Mouse (Mus musculus): ENCODE measurements around the gene Adam1a. TPM values are rescaled to one million over a fixed set of nuclear protein-coding genes. Genes with fewer than 3 reads are reported as not detected.

The Adam1a gene
- total and polyA plus RNA-seq, 2 experiments from 2014 or later, result 2.4 to 17.0 TPM

DNA sequence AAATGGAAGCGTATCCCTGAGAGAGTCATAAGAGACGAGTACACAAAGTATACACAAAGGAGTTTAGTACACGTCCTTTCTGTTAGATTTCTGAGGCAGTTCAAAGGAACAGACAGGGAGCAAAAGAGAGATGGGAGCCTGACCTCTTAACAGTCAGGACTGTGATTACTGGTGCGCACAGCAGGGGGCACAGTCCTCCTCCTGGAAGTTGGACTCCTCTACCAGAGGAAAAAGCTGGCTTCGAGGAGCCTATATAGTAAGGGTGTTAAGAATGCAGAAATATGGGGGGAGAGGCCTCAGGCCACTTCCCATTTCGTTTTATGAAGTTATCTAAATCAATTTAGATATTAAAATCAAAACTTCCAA lies 1.2 kb upstream of the Adam1a start:
- Histone ChIP-seq H3K4me1 (ENCODE audit: insufficient read depth, low read length) (peaks cover 12% of the 10 kb centered on the region), H3K4me3 (ENCODE audit: low read depth, low read length) (peak overlapping the region; percentile 98), H3K4me2 (ENCODE audit: low read depth, low read length, poor library complexity, severe bottlenecking) (peak overlapping the region; percentile 51), H3K9ac (replicated peaks; ENCODE audit: low read length, poor library complexity, severe bottlenecking) (peak overlapping the region; percentile 98), H3K36me3 (ENCODE audit: insufficient read depth, low read length) (no peaks in the 10 kb centered on the region), H3K27me3 (ENCODE audit: insufficient read depth, low read length) (no peaks in the 10 kb centered on the region), H3K27ac (ENCODE audit: low read depth, low read length) (peak overlapping the region; percentile 99), H3K9me3 (ENCODE audit: low read length) (no peaks in the 10 kb centered on the region)
- TF ChIP-seq CTCF (IDR thresholded peaks at IDR 0.05), result peak; percentile 67
- WGBS, result 41% methylated on average over 6 of the region's 6 CpGs
- DNase-seq (ENCODE audit: low spot score), result peak; percentile 54
- ATAC-seq (ENCODE audit: low FRiP score), result peak; percentile 58; the same call in 1 of the 2 replicates

DNA sequence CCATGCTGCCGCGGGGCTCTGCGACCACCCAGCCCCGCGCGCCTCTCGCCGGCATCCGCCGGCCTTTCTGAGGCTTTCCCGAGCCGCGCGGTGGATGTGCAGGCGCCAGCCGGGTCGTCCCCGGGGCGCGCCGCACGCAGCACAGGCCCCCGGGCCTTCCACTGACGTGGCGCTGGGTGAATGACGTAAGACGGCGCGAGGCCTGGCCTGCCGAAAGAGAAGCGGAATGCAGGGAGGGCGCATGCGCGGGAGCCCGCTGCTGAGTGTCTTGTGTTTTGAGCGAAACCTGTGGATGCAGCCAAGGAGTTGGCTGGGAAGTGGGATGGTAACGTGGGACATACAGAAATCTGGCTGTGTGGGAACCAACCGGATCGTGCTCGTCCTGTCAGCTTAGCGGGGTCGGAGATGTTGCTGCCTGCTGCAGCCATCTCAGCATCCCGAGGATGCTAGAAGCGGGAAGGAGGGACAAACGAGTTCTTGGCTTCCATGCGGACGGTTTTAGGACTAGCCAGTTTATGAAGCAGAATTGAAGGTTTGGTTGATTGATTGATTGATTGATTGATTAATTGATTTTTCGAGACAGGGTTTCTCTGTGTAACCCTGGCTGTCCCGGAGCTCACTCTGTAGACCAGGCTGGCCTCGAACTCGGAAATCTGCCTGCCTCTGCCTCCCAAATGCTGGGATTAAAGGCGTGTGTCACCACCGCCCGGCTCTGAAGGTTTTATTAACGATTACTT lies 679 bp upstream of the Adam1a start, which contains the start of gene Mapkapk5:
Gene Mapkapk5 (minus strand): TSS at position 113 of the 737 bp plus-strand sequence.
- ATAC-seq (ENCODE audit: low FRiP score) (peak; percentile 94), DNase-seq (ENCODE audit: low spot score) (peak; percentile 98)
- H3K4me3 ChIP-seq (ENCODE audit: low read depth, low read length), result peak within 1 kb of the TSS; percentile 98
- H3K27me3 ChIP-seq (ENCODE audit: insufficient read depth, low read length), result no peaks in the 10 kb centered on the region
- H3K4me2 ChIP-seq (ENCODE audit: low read depth, low read length, poor library complexity, severe bottlenecking), result peak within 1 kb of the TSS; percentile 88
- 2% methylated on average over 49 of the region's 55 CpGs for WGBS
- peak within 1 kb of the TSS; percentile 98 for H3K9ac ChIP-seq (replicated peaks; ENCODE audit: low read length, poor library complexity, severe bottlenecking)
- H3K9me3 ChIP-seq (ENCODE audit: low read length), result no peaks in the 10 kb centered on the region
- peak within 1 kb of the TSS; percentile 99 for H3K27ac ChIP-seq (ENCODE audit: low read depth, low read length)
- peaks cover 12% of the 10 kb centered on the region for H3K4me1 ChIP-seq (ENCODE audit: insufficient read depth, low read length)
- TF ChIP-seq CTCF (IDR thresholded peaks at IDR 0.05), result no peak
- H3K36me3 ChIP-seq (ENCODE audit: insufficient read depth, low read length), result no peaks in the 10 kb centered on the region

DNA sequence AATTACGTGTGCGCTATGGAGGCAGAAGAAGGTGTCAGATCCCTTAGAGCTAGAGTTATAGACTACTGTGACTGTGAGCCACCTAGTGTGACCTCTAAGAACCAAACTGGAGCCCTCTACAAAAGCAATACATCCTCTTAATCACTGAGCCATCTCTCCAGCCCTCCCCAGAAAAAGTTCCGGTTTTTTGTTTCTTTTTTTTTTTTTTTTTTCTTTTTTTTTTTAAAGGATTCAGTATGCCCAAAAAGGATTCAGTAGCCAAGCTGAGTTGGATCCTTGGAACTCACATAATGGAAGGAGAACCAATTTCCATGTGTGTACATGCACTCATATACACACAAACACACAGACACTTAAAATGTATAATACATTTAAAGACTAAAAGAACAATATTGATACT lies 1.9 kb downstream of the Adam1a start:
- 84% methylated on average over 3 of the region's 3 CpGs for WGBS
- H3K9ac ChIP-seq (replicated peaks; ENCODE audit: low read length, poor library complexity, severe bottlenecking), result no peak overlapping the region
- ATAC-seq (ENCODE audit: low FRiP score), result no peak
- no peak overlapping the region for H3K4me3 ChIP-seq (ENCODE audit: low read depth, low read length)
- H3K9me3 ChIP-seq (ENCODE audit: low read length), result no peaks in the 10 kb centered on the region
- DNase-seq (ENCODE audit: low spot score), result no peak
- H3K27ac ChIP-seq (ENCODE audit: low read depth, low read length), result no peak overlapping the region
- peaks cover 12% of the 10 kb centered on the region for H3K4me1 ChIP-seq (ENCODE audit: insufficient read depth, low read length)
- peaks cover 5% of the 10 kb centered on the region; the same call in 1 of the 2 replicates for H3K36me3 ChIP-seq (ENCODE audit: insufficient read depth, low read length)
- H3K27me3 ChIP-seq (ENCODE audit: insufficient read depth, low read length), result no peaks in the 10 kb centered on the region
- no peak overlapping the region for H3K4me2 ChIP-seq (ENCODE audit: low read depth, low read length, poor library complexity, severe bottlenecking)
- TF ChIP-seq CTCF (IDR thresholded peaks at IDR 0.05), result no peak

DNA sequence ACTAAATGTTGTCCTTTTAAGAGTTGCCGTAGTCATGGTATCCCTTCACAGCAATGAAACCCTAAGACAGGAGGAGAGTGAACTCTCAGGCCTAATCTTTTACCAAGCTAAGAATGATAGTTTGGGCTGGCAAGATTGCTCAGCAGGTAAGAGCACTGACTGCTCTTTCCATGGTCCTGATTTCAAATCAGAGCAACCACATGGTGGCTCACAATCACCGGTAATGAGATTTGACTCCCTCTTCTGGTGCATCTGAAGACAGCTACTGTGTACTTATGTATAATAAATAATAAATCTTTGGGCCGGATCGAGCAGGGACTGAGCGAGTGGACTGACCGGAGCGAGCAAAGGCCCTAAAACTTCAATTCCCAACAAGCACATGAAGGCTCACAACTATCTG lies 4.0 kb downstream of the Adam1a start:
- WGBS, result 82% methylated on average over 7 of the region's 7 CpGs
- no peak for ATAC-seq (ENCODE audit: low FRiP score)
- DNase-seq (ENCODE audit: low spot score), result peak; percentile 14
- peaks cover 23% of the 10 kb centered on the region for H3K36me3 ChIP-seq (ENCODE audit: insufficient read depth, low read length)
- H3K4me2 ChIP-seq (ENCODE audit: low read depth, low read length, poor library complexity, severe bottlenecking), result no peak overlapping the region
- TF ChIP-seq CTCF (IDR thresholded peaks at IDR 0.05), result peak; percentile 57
- no peaks in the 10 kb centered on the region for H3K9me3 ChIP-seq (ENCODE audit: low read length)
- no peaks in the 10 kb centered on the region for H3K27me3 ChIP-seq (ENCODE audit: insufficient read depth, low read length)
- H3K9ac ChIP-seq (replicated peaks; ENCODE audit: low read length, poor library complexity, severe bottlenecking), result no peak overlapping the region
- no peak overlapping the region for H3K27ac ChIP-seq (ENCODE audit: low read depth, low read length)
- H3K4me3 ChIP-seq (ENCODE audit: low read depth, low read length), result no peak overlapping the region
- H3K4me1 ChIP-seq (ENCODE audit: insufficient read depth, low read length), result peaks cover 6% of the 10 kb centered on the region

DNA sequence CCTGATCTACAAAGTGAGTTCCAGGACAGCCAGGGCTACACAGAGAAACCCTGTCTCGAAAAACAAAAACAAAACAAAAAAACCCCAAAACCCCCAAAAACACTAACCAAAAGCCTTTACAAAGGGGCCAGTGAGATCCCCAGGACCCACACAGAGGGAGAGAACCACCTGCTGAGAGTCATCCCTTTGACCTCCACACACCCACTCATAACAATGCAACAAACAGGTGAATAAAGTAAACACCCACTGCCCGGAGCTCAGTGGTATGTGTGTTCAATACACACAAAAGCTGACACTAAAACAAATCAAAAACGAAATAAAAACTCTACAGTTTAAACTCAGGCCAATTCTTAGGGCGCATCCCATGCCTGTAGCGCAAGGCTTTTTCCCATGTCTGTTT lies 5.2 kb downstream of the Adam1a start:
- Histone ChIP-seq H3K27me3 (ENCODE audit: insufficient read depth, low read length) (no peaks in the 10 kb centered on the region), H3K4me2 (ENCODE audit: low read depth, low read length, poor library complexity, severe bottlenecking) (no peak overlapping the region), H3K9me3 (ENCODE audit: low read length) (no peaks in the 10 kb centered on the region), H3K27ac (ENCODE audit: low read depth, low read length) (no peak overlapping the region), H3K4me3 (ENCODE audit: low read depth, low read length) (no peak overlapping the region), H3K4me1 (ENCODE audit: insufficient read depth, low read length) (peaks cover 6% of the 10 kb centered on the region), H3K36me3 (ENCODE audit: insufficient read depth, low read length) (peaks cover 34% of the 10 kb centered on the region), H3K9ac (replicated peaks; ENCODE audit: low read length, poor library complexity, severe bottlenecking) (no peak overlapping the region)
- WGBS, result 93% methylated on average over 5 of the region's 5 CpGs
- DNase-seq (ENCODE audit: low spot score) (no peak), ATAC-seq (ENCODE audit: low FRiP score) (no peak)
- TF ChIP-seq CTCF (IDR thresholded peaks at IDR 0.05), result no peak

DNA sequence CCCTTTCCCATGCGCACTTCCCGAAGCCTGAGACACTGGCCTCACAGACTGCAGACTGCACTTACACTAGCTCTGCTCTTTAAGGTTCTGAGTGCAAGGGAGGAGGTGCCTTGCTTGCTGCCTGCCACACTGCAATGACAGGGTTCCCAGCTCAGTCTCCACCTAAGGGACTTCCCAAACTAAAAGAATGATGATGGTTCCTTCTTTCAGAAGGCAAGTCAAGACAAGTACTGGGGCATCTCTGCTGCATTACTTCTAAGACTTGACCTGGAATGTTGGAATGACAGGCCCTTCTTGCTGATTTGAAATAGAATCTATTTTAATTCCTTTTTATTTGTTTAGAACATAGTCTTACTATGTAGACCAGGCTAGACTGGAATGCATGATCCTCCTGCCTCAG lies 7.7 kb downstream of the Adam1a start:
- H3K27ac ChIP-seq (ENCODE audit: low read depth, low read length), result no peak overlapping the region
- no peaks in the 10 kb centered on the region for H3K9me3 ChIP-seq (ENCODE audit: low read length)
- no peak overlapping the region for H3K4me3 ChIP-seq (ENCODE audit: low read depth, low read length)
- H3K4me1 ChIP-seq (ENCODE audit: insufficient read depth, low read length), result no peaks in the 10 kb centered on the region
- no peak overlapping the region for H3K4me2 ChIP-seq (ENCODE audit: low read depth, low read length, poor library complexity, severe bottlenecking)
- 86% methylated on average over 2 of the region's 2 CpGs for WGBS
- DNase-seq (ENCODE audit: low spot score) (no peak), ATAC-seq (ENCODE audit: low FRiP score) (no peak)
- no peaks in the 10 kb centered on the region for H3K27me3 ChIP-seq (ENCODE audit: insufficient read depth, low read length)
- H3K36me3 ChIP-seq (ENCODE audit: insufficient read depth, low read length), result peaks cover 51% of the 10 kb centered on the region
- TF ChIP-seq CTCF (IDR thresholded peaks at IDR 0.05), result no peak
- no peak overlapping the region for H3K9ac ChIP-seq (replicated peaks; ENCODE audit: low read length, poor library complexity, severe bottlenecking)

Measured in midbrain, postnatal 0 days (tissue).